Mouse (Mus musculus) heart, postnatal 25 days (tissue): ENCODE results near the gene Kcnk5. TPM values are rescaled to one million over a fixed set of nuclear protein-coding genes. Genes with fewer than 3 reads are reported as not detected.

Experiments
- DNase-seq: peaks from one replicate; pipeline ENCODE4 v3.0.0; 2022; ENCODE audit warnings: low spot score
- intact Hi-C: fragments of 180-260 bp; cut with DNase I; formaldehyde crosslinking; loops from one replicate; pipeline ENCODE4 v1.15.1; 2025
- total RNA-seq, 2 experiments: library from RNA; stranded (reverse); gene quantifications; 2 replicates each; pipeline ENCODE4 v1.2.3; 2021

Gene Kcnk5
- total RNA-seq, 2 experiments from 2014 or later = 0.55 to 0.56 TPM

GRCm38 (mm10) chr14:20172509-20172908 is 9.1 kb downstream of the Kcnk5 start:
- intact Hi-C loops = no loop called here
- DNase-seq = no peak

- intact Hi-C loops = no loop called here
- no peak for DNase-seq
These were observed 9.8 kb downstream of the Kcnk5 start for GRCm38 (mm10) chr14:20171840-20172239.

GRCm38 (mm10) chr14:20169251-20169650 is 12.4 kb downstream of the Kcnk5 start:
- DNase-seq = no peak
- intact Hi-C loops = no loop called here

- intact Hi-C loops = no loop called here
- DNase-seq = no peak
These were observed 13.1 kb downstream of the Kcnk5 start for GRCm38 (mm10) chr14:20168478-20168877.

GRCm38 (mm10) chr14:20168054-20168453 is 13.6 kb downstream of the Kcnk5 start:
- intact Hi-C loops = no loop called here

GRCm38 (mm10) chr14:20165413-20165812 is 16.2 kb downstream of the Kcnk5 start:
- DNase-seq = no peak
- intact Hi-C loops = no loop called here

More at GRCm38 (mm10) chr14:20168054-20168453, 13.6 kb downstream of the Kcnk5 start:
- DNase-seq = no peak

- no peak for DNase-seq
- intact Hi-C loops = loop anchor here (5.0 kb wide), 2 partner anchors 42 to 78 kb away; no protein-coding TSS in a partner anchor
These were observed 17.2 kb downstream of the Kcnk5 start for GRCm38 (mm10) chr14:20164438-20164837.

GRCm38 (mm10) chr14:20162686-20163085 is 18.9 kb downstream of the Kcnk5 start:
- intact Hi-C loops = loop anchor here (5.0 kb wide), 2 partner anchors 40 to 80 kb away; no protein-coding TSS in a partner anchor

GRCm38 (mm10) chr14:20158727-20159681 is 22.6 kb downstream of the Kcnk5 start:
- no peak for DNase-seq
- intact Hi-C loops = no loop called here

More at GRCm38 (mm10) chr14:20162686-20163085, 18.9 kb downstream of the Kcnk5 start:
- no peak for DNase-seq

GRCm38 (mm10) chr14:20157595-20157994 is 24.0 kb downstream of the Kcnk5 start:
- no peak for DNase-seq
- intact Hi-C loops = no loop called here

- DNase-seq = no peak
- intact Hi-C loops = no loop called here
These were observed 25.9 kb downstream of the Kcnk5 start for GRCm38 (mm10) chr14:20155718-20156117.

- intact Hi-C loops = no loop called here
- no peak for DNase-seq
These were observed 26.7 kb downstream of the Kcnk5 start for GRCm38 (mm10) chr14:20154937-20155336.

GRCm38 (mm10) chr14:20154245-20154644 is 27.4 kb downstream of the Kcnk5 start:
- no peak for DNase-seq
- intact Hi-C loops = no loop called here

GRCm38 (mm10) chr14:20149127-20150080 is 32.2 kb downstream of the Kcnk5 start:
- intact Hi-C loops = no loop called here

GRCm38 (mm10) chr14:20148514-20148913 is 33.1 kb downstream of the Kcnk5 start:
- intact Hi-C loops = no loop called here
- no peak for DNase-seq

More at GRCm38 (mm10) chr14:20149127-20150080, 32.2 kb downstream of the Kcnk5 start:
- no peak for DNase-seq

GRCm38 (mm10) chr14:20147854-20148253 is 33.8 kb downstream of the Kcnk5 start:
- intact Hi-C loops = no loop called here

GRCm38 (mm10) chr14:20144093-20144492 is 37.5 kb downstream of the Kcnk5 start:
- intact Hi-C loops = no loop called here
- DNase-seq = no peak

More at GRCm38 (mm10) chr14:20147854-20148253, 33.8 kb downstream of the Kcnk5 start:
- no peak for DNase-seq

- intact Hi-C loops = no loop called here
- no peak for DNase-seq
These were observed 42.9 kb downstream of the Kcnk5 start, which contains the start of gene Saysd1 for GRCm38 (mm10) chr14:20138484-20139355. Gene Saysd1 (minus strand): TSS chr14:20138534.
